Mouse (Mus musculus): ENCODE results near the gene Ajap1.

Ajap1 gene

GRCm38 (mm10) chr4:153482459-153483338, at the start of gene Ajap1:
Gene Ajap1 (minus strand): TSS chr4:153482811.
- DNase-seq, result no peak

GRCm38 (mm10) chr4:153530536-153530935, 47.9 kb upstream of the Ajap1 start:
- DNase-seq, result no peak

GRCm38 (mm10) chr4:153521601-153522000, 39.0 kb upstream of the Ajap1 start:
- no peak for DNase-seq

- DNase-seq, result no peak
Measured at GRCm38 (mm10) chr4:153519888-153520287, 37.3 kb upstream of the Ajap1 start.

GRCm38 (mm10) chr4:153519289-153519688, 36.7 kb upstream of the Ajap1 start:
- no peak for DNase-seq

GRCm38 (mm10) chr4:153515786-153516185, 33.2 kb upstream of the Ajap1 start:
- DNase-seq, result no peak

DNA sequence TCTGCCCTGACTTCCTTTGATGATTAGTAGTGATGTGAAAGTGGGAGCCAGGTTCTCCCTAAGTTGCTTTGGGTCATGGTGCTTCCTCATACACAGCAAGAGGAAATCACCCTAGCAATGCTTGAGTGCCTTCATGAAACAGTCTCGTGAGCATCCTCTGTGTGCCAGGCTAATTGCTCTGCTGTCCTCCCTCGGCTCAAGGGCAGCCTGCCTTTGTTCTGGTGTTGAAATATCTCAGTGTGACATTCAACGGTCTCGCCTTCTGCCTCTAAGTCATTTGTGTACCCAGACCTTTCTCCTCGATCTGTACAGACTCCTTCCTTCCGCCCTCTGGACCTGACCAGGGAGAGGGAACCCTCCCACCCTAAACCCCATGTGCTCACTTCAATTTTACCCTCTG, 31.5 kb upstream of the Ajap1 start:
- no peak for DNase-seq

- DNase-seq, result no peak
Measured at GRCm38 (mm10) chr4:153511530-153511929, 28.9 kb upstream of the Ajap1 start.

DNA sequence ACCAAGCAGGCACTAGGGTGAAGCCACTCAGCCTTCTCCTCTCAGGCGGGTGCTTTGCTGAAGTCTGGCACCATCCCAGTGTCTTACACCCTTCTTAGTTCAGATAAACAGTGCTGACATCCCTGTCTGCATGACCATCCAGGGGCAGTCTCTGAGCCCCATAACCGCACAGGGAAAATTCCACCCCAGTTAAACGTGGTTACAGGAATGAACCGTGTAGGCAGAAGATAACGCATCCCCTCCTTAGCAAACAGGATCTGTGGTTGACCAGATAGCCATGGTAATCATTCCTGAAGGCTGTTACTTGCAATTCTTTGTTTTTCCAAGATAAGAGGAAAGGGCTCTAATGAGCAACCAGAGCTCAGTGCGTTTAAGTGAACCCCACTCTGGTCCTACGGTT, 19.3 kb upstream of the Ajap1 start:
- no peak for DNase-seq

DNA sequence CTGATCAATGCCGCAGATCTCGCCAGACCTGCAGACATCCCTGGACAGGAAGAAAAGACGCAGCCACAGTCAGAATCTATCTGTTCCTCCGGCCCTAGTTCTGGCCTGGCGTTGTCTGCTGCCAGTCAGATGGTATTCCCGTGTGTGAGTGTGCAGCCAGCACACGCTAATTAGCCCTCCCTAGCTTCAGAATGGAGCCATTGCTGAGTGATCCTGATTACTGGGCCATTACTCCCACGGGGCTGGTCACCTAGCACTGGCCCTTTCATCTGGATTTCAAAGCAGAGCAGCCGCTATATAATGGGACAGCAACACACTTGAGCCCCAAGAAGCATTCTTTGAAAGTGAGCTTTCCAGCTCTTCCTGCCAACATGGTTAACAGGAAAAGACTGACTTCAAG, 9.8 kb upstream of the Ajap1 start:
- DNase-seq, result no peak

DNA sequence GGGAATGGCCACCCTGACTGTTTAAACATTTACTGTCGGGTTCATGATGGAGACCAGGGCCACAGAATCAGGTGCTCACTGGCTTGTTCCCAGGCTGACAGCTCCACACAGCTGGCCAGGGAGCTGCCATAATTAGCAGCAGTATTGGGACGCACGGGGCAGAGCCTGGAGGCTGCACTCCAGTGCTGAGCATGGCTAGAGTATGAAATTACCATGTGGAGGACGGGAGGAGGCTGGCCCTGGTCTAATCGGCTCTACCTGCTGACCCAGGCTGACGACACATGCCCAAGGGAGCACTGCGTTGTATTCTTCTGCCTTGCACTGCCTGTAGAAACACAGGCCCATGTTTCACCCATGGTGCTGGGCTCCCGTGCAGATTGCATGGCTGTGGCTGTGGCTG, 6.5 kb upstream of the Ajap1 start:
- DNase-seq, result no peak

DNA sequence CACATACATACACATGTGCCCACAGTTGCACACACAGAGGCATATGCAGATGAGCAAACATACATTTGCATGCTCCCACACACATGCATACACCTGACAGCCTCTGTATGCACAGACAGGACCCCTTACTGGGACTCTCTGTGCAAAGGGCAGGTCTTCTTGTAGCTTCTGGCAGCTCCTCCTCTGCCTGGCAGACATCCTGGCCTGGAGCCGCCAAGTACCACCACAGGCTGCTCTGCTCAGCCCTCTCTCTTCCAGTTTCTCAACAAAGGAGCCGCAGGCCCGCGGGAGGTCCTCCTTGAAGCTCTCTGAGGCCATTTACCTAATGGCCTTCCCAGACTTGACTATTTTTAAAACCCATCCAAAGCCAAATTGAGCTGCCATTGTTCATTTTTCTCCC, 3.3 kb upstream of the Ajap1 start:
- no peak for DNase-seq

DNA sequence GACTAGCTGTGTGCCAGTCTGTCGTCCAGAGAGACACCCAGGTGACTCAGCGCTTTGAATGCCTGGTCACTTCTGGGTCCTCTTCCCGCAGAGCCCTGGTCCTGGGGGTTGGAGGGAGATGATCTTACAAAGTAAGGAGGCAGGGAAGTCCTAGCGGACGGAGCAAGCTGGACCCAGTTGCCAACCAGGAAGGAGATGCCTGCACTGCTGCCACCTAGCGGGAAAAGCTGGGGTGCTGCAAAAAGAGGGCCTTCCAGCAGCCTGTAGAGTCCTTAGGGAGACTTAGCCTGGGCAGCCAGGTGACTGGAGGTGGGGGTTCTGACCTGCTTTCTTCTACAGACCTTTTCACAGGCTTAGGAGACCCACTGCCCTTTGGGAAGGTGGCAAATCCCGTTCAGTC, 1.8 kb upstream of the Ajap1 start:
- DNase-seq, result no peak

GRCm38 (mm10) chr4:153481361-153482234, 1.0 kb downstream of the Ajap1 start:
- DNase-seq, result no peak

GRCm38 (mm10) chr4:153480551-153481262, 1.9 kb downstream of the Ajap1 start:
- DNase-seq, result no peak

DNA sequence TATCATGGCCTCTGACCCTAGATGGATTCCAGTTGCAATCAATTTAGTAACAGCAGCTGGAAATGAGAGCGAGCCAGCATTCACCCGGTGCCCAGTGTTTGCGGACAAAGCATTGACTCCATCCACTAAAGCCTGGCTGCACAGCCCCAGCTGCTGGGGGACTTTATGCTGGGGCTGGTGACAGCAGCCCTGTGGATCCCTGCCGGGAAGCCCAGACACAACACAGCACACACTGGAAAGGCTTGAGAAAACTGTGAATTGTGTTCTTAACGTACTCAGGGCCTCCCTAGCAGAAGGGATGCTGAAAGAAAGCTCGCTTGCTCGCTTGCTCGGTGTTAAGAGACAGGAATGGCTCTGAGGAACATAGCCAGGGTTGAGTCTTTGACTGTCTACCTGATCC, 3.5 kb downstream of the Ajap1 start:
- DNase-seq, result no peak

DNA sequence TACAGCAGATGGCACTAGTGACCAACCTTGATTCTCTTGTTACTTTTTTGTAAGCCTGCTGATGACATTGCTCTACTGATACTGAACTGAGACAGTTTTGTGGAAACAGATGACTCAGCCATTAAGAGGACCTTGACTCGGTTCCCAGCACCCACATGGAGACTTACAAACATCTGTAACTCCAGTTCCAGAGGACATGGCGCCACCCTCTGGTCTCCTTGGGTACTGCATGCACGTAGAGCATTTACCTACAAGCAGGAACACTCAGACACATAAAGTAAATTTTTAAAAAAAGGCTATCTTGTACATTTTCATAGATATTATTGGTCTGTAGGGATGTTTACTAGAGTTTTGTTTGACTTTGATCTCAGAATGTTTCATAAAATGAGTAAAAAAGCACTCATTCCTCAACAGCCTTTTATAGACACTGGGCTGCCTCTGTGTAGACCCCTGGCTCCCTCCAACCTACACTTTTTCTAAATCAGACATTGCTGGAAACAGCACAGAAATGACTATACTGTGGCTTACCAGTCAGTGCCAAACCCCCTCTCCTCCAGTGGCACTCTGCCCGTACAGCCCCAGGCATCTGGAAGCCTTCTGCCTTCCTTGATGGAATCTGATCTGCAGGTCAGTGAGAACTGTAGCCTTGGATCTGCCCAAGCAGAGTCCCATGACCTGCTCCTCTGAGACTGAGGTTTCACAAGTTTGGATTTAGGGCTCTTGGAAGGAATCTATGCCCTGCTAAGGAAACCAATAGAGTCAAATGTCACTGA, 8.9 kb downstream of the Ajap1 start:
- no peak for DNase-seq

DNA sequence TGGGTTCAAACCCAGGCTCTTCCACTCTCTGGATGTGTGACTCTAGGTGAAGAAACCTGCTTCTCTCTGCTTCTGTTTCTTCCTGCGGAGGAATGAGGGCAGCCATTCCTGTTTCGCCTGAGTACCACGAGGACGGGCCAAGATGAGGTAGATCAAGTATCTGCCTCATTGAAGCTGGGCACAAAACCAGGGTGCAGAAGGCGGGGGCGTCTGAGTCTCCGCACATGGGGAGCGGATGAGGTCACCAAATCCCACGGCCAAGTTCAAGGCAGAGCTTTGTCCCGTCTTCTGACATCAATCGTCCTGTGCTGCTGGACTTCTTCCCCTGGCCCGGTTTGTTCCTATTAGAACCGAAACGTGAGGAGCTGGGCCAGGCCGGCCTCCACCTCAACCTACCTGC, 12.9 kb downstream of the Ajap1 start:
- no peak for DNase-seq

DNA sequence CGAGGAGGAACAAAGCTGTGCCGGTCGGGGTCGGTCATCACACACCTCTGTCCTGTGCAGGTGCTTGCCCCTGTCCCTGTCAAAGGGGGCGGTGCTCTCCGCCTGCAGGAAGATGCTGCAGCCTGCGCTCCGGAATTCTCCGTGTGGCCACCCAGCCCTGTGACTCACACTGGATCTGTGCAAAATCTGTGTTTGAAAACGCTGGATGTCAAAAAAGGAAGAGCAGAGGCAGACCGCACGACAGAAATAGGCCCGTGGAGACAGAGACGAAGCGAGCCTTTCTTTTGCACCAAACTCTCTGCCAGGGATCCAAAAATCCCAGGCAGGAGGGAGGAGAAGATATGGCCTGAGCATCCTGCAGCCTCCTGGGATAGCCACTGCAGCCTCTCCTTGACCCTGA, 22.7 kb downstream of the Ajap1 start:
- DNase-seq, result no peak

GRCm38 (mm10) chr4:153459503-153459902, 23.1 kb downstream of the Ajap1 start:
- DNase-seq, result no peak

- DNase-seq, result no peak
Measured at GRCm38 (mm10) chr4:153458821-153459220, 23.8 kb downstream of the Ajap1 start.

- DNase-seq, result no peak
Measured at GRCm38 (mm10) chr4:153453496-153453895, 29.1 kb downstream of the Ajap1 start.
